In genomic region chr7:30996491-30996890, GRCm38 (mm10) we compare ENCODE assay signal across 22 mouse cellular contexts. TPM values are rescaled to one million over a fixed set of nuclear protein-coding genes. Genes with fewer than 3 reads are reported as not detected.
DNase-seq lines count a peak whose midpoint lies in the region; ATAC-seq and TF ChIP-seq lines count a peak whose summit lies in the region.
"Had no signal": no experiment of that assay in that cellular context is flagged by ENCODE, and none has a peak within 500 bp of the region (broad histone marks: within the 10 kb centered on the region; RNA-seq: fewer than 3 reads in every experiment).

No protein-coding gene starts in this region.

- H3K36me3 ChIP-seq in liver, postnatal 0 days (replicated peaks; ENCODE audit: insufficient read depth, low read length) = no peaks in the 10 kb centered on the region
- no peaks in the 10 kb centered on the region for H3K36me3 ChIP-seq in liver, embryonic 12.5 days
- H3K36me3 ChIP-seq in splenic B cell, adult 2 months (ENCODE audit: control insufficient read depth, insufficient read depth, low read length, poor library complexity, severe bottlenecking) = no peaks in the 10 kb centered on the region
- H3K36me3 ChIP-seq: embryonic facial prominence, embryonic 15.5 days; forebrain, embryonic 12.5 days; hindbrain, embryonic 12.5 days; limb, embryonic 12.5 days had no signal

- H3K27ac ChIP-seq in gastrocnemius, adult 2 months = no peak overlapping the region
- H3K27ac ChIP-seq in liver, postnatal 0 days (ENCODE audit: low read depth) = no peak overlapping the region
- no peak overlapping the region for H3K27ac ChIP-seq in liver, embryonic 12.5 days
- H3K27ac ChIP-seq: embryonic facial prominence, embryonic 15.5 days; forebrain, embryonic 12.5 days; hindbrain, embryonic 12.5 days; limb, embryonic 12.5 days had no signal

- H3K4me2 ChIP-seq in liver, postnatal 0 days (ENCODE audit: low read depth, low read length) = no peak overlapping the region
- H3K4me2 ChIP-seq in liver, embryonic 12.5 days = no peak overlapping the region
- H3K4me2 ChIP-seq: embryonic facial prominence, embryonic 15.5 days; forebrain, embryonic 12.5 days; hindbrain, embryonic 12.5 days; limb, embryonic 12.5 days had no signal

- H3K27me3 ChIP-seq in liver, postnatal 0 days (ENCODE audit: insufficient read depth, low read length) = no peaks in the 10 kb centered on the region
- H3K27me3 ChIP-seq in liver, embryonic 12.5 days (replicated peaks) = no peaks in the 10 kb centered on the region
- no peaks in the 10 kb centered on the region for H3K27me3 ChIP-seq in splenic B cell, adult 2 months (ENCODE audit: control insufficient read depth, insufficient read depth, low read length, poor library complexity, severe bottlenecking)
- H3K27me3 ChIP-seq: embryonic facial prominence, embryonic 15.5 days; forebrain, embryonic 12.5 days; hindbrain, embryonic 12.5 days; limb, embryonic 12.5 days; Patski had no signal

- peaks cover 3% of the 10 kb centered on the region; the same call in 1 of the 2 replicates for H3K9me3 ChIP-seq in liver, postnatal 0 days (ENCODE audit: low read length)
- H3K9me3 ChIP-seq in liver, embryonic 12.5 days (replicated peaks) = 0 out of 2 replicates have a peak, but pooled peaks cover 5% of the 10 kb centered on the region
- H3K9me3 ChIP-seq: hindbrain, embryonic 12.5 days had no signal

- H3K9ac ChIP-seq in liver, postnatal 0 days (replicated peaks) = no peak overlapping the region
- no peak overlapping the region for H3K9ac ChIP-seq in liver, embryonic 12.5 days
- H3K9ac ChIP-seq: embryonic facial prominence, embryonic 15.5 days; forebrain, embryonic 12.5 days; hindbrain, embryonic 12.5 days; limb, embryonic 12.5 days had no signal

- no peak for ATAC-seq in liver, postnatal 0 days
- ATAC-seq in liver, embryonic 12.5 days = no peak
- ATAC-seq: Patski had no signal

- no peak for DNase-seq in gastrocnemius, adult 2 months
- no peak for DNase-seq in gastrocnemius, postnatal 4 days (ENCODE audit: low spot score in 2 of 2)
- no peak for DNase-seq in liver, postnatal 0 days
- DNase-seq in ES-CJ7 (ENCODE audit: low read depth, low spot score) = peak; percentile 45
- peak; percentile 34 for DNase-seq in splenic B cell, adult 2 months (ENCODE audit: low read depth, low spot score)
- no peak for DNase-seq in gastrocnemius, postnatal 14 days
- DNase-seq in heart, adult 18-20 months = no peak
- DNase-seq: cerebellum, adult 9-10 months; kidney, adult 18-20 months; lung, adult 2 months; midbrain, embryonic 14.5 days; thymus, adult 2 months had no signal

- TF ChIP-seq EP300 in liver, postnatal 0 days (IDR thresholded peaks at IDR 0.05; ENCODE audit: low read depth) = no peak

- peaks cover 14% of the 10 kb centered on the region for H3K4me1 ChIP-seq in liver, postnatal 0 days (ENCODE audit: insufficient read depth)
- H3K4me1 ChIP-seq in liver, embryonic 12.5 days = peaks cover 12% of the 10 kb centered on the region
- H3K4me1 ChIP-seq: forebrain, embryonic 12.5 days had no signal

- WGBS in liver, postnatal 0 days (ENCODE audit: insufficient replicate concordance) = 87% methylated on average over 2 of the region's 2 CpGs
- WGBS in liver, embryonic 12.5 days (ENCODE audit: insufficient replicate concordance) = 73% methylated on average over 2 of the region's 2 CpGs

- peak; percentile 34; the same call in 1 of the 2 replicates for TF ChIP-seq CTCF in gastrocnemius, adult 2 months (IDR thresholded peaks at IDR 0.05)
- peak; percentile 31 for TF ChIP-seq CTCF in liver, postnatal 0 days (IDR thresholded peaks at IDR 0.05; ENCODE audit: low read depth)

- H3K4me3 ChIP-seq in gastrocnemius, adult 2 months = no peak overlapping the region
- no peak overlapping the region for H3K4me3 ChIP-seq in liver, postnatal 0 days (ENCODE audit: low read depth, low read length)
- no peak overlapping the region for H3K4me3 ChIP-seq in liver, embryonic 12.5 days
- H3K4me3 ChIP-seq: embryonic facial prominence, embryonic 15.5 days; forebrain, embryonic 12.5 days; hindbrain, embryonic 12.5 days; limb, embryonic 12.5 days had no signal

- intact Hi-C loops in gastrocnemius, adult 2 months (cut with DNase I) = no loop called here
- intact Hi-C loops in gastrocnemius, postnatal 14 days (cut with DNase I; ENCODE audit: low total_unique reads) = no loop called here

RNA-seq across cellular contexts. Expression of gene Fam187b, which starts 22.9 kb away (rescaled TPM):
- total RNA-seq in gastrocnemius, adult 2 months (2021) = not detected
- total RNA-seq in gastrocnemius, postnatal 4 days (2021) = under 1 TPM in 1 of 2 experiments, not detected in 1; 0.20 TPM
- 4.0 and 5.0 TPM in 2 replicates for polyA plus RNA-seq in liver, postnatal 0 days (2015; fragmentation: Nextera tagmentation; extraction: Ambion mirVana)
- 1.9 and 2.8 TPM in 2 replicates for polyA plus RNA-seq in liver, embryonic 12.5 days (2016; fragmentation: Nextera tagmentation; extraction: Ambion mirVana)
- under 1 TPM in 1 of 2 experiments, not detected in 1; 0.23 TPM for total RNA-seq in gastrocnemius, postnatal 14 days (2021)
- total RNA-seq in heart, adult 18-20 months (2021) = not detected

RNA-seq across cellular contexts. Expression of gene Lsr, which starts 23.2 kb away (rescaled TPM):
- total RNA-seq in gastrocnemius, adult 2 months (2021) = under 1 TPM; 0.31 to 0.41 TPM
- total RNA-seq in gastrocnemius, postnatal 4 days (2021) = under 1 TPM; 0.74 to 0.75 TPM
- 28.2 and 33.7 TPM in 2 replicates for polyA plus RNA-seq in liver, postnatal 0 days (2015; fragmentation: Nextera tagmentation; extraction: Ambion mirVana)
- polyA plus RNA-seq in liver, embryonic 12.5 days (2016; fragmentation: Nextera tagmentation; extraction: Ambion mirVana) = 27.3 and 28.2 TPM in 2 replicates
- under 1 TPM; 0.35 to 0.47 TPM for total RNA-seq in gastrocnemius, postnatal 14 days (2021)
- total RNA-seq in heart, adult 18-20 months (2021) = 1 to 10 TPM; 4.2 to 5.2 TPM

RNA-seq across cellular contexts. Expression of gene Usf2, which starts 39.9 kb away (rescaled TPM):
- 100 to 1,000 TPM in 1 of 2 experiments, 10 to 100 TPM in 1; 85.9 to 102 TPM for total RNA-seq in gastrocnemius, adult 2 months (2021)
- 10 to 100 TPM; 79.3 to 80.5 TPM for total RNA-seq in gastrocnemius, postnatal 4 days (2021)
- 11.6 and 12.0 TPM in 2 replicates for polyA plus RNA-seq in liver, postnatal 0 days (2015; fragmentation: Nextera tagmentation; extraction: Ambion mirVana)
- 13.9 and 18.1 TPM in 2 replicates for polyA plus RNA-seq in liver, embryonic 12.5 days (2016; fragmentation: Nextera tagmentation; extraction: Ambion mirVana)
- 10 to 100 TPM; 68.9 to 70.5 TPM for total RNA-seq in gastrocnemius, postnatal 14 days (2021)
- total RNA-seq in heart, adult 18-20 months (2021) = 100 to 1,000 TPM in 1 of 2 experiments, 10 to 100 TPM in 1; 99.4 to 112 TPM

RNA-seq across cellular contexts. Expression of gene Fxyd5, which starts 45.8 kb away (rescaled TPM):
- 10 to 100 TPM in 1 of 2 experiments, 1 to 10 TPM in 1; 8.3 to 13.8 TPM for total RNA-seq in gastrocnemius, adult 2 months (2021)
- total RNA-seq in gastrocnemius, postnatal 4 days (2021) = 10 to 100 TPM; 21.2 to 23.0 TPM
- polyA plus RNA-seq in liver, postnatal 0 days (2015; fragmentation: Nextera tagmentation; extraction: Ambion mirVana) = 25.8 and 29.4 TPM in 2 replicates
- polyA plus RNA-seq in liver, embryonic 12.5 days (2016; fragmentation: Nextera tagmentation; extraction: Ambion mirVana) = 19.0 and 22.3 TPM in 2 replicates
- 10 to 100 TPM; 12.6 to 14.3 TPM for total RNA-seq in gastrocnemius, postnatal 14 days (2021)
- total RNA-seq in heart, adult 18-20 months (2021) = 10 to 100 TPM; 21.7 to 31.7 TPM

RNA-seq across cellular contexts. Expression of gene Hamp, which starts 52.7 kb away (rescaled TPM):
- not detected for total RNA-seq in gastrocnemius, adult 2 months (2021)
- total RNA-seq in gastrocnemius, postnatal 4 days (2021) = under 1 TPM in 1 of 2 experiments, not detected in 1; 0.78 TPM
- polyA plus RNA-seq in liver, postnatal 0 days (2015; fragmentation: Nextera tagmentation; extraction: Ambion mirVana) = 142 and 248 TPM in 2 replicates
- polyA plus RNA-seq in liver, embryonic 12.5 days (2016; fragmentation: Nextera tagmentation; extraction: Ambion mirVana) = 0.38 TPM in 1 of 2 replicates, not detected in the other
- total RNA-seq in gastrocnemius, postnatal 14 days (2021) = not detected
- total RNA-seq in heart, adult 18-20 months (2021) = 10 to 100 TPM; 12.3 to 17.5 TPM
- total RNA-seq: left cerebral cortex, adult 18-20 months; megakaryocyte progenitor cell, adult 5-6 weeks had no signal
- polyA plus RNA-seq: embryonic facial prominence, embryonic 15.5 days; forebrain, embryonic 12.5 days; heart, embryonic 14.5 days; hindbrain, embryonic 12.5 days; limb, embryonic 12.5 days; midbrain, embryonic 14.5 days; neural tube, embryonic 11.5 days; Patski had no signal

Comparison
In these comparisons a context has a peak if more than half of its experiments do, and no peak if none do; other contexts are left out.
1. DNase-seq: peak in ES-CJ7 (single experiment) and splenic B cell, adult 2 months (single experiment); none in gastrocnemius, adult 2 months (single experiment), gastrocnemius, postnatal 4 days (0 of 2), liver, postnatal 0 days (single experiment), gastrocnemius, postnatal 14 days (single experiment) and heart, adult 18-20 months (0 of 2).